Mouse (Mus musculus): Measurements from ENCODE around the gene Tmem81.

The Tmem81 gene

DNA sequence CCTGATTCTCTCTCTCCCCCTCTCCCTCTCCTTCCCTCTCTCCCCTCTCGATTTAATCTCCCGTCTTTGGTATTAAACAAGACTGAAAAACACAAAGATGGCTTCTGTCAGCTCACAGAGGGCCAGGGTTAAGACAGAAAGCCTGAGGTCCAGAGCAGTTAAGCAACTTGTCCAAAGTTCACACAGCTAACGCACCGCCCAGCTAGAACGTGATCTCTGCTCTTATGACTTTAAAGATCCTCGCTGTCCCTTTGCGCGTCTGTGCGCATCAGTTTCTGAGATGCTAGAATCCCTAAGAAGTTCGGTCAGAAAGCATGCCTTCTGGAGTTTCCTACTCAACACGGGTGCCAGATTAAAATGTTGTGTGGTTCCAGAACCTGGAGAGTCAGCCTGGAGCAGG, 13.7 kb downstream of the Tmem81 start:
- no peak for DNase-seq (ENCODE audit: extremely low spot score)

GRCm38 (mm10) chr1:132520764-132521163, 14.7 kb downstream of the Tmem81 start:
- peak; percentile 62 for DNase-seq (ENCODE audit: extremely low spot score)

DNA sequence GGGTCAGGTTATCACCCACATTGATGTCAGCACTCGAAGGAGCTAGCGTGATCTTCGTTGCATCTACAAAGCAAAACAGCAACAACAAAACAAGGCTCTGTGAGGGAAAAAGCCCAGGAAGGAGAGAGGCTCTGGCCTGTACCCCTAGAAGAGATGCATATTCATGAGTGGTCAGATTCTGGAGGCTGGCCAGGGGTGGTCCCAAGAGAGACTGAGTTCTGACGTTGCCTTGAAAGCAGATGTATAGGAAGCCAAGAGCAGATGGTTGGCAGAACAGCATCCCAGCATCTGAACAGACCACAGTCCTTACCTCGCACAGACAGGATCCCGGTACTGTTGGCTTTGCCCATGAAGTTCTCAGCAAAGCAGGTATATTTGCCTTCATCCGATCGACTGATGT, 17.0 kb downstream of the Tmem81 start:
- no peak for DNase-seq (ENCODE audit: extremely low spot score)

DNA sequence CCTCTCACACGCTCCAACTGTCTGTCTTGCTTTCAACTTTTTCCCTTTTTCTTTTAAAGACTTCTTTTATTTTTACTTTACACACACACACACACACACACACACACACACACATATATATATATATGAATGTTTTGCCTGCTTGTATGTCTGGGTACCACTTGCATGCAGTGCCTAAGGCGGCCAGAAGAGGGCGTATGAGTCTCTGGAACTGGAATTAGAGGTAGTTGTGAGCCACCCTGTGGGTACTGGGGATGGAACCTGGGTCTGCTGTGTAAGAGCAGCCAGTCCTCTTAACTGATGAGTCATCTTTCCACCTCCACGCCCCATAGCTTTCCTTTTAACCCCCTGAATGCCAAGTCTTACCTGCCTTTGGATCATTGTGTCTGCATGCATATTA, 17.9 kb downstream of the Tmem81 start:
- DNase-seq (ENCODE audit: extremely low spot score), result peak; percentile 33

- DNase-seq (ENCODE audit: extremely low spot score), result peak; percentile 83
These were observed 19.8 kb downstream of the Tmem81 start for GRCm38 (mm10) chr1:132525832-132526231.

GRCm38 (mm10) chr1:132528071-132528470, 22.0 kb downstream of the Tmem81 start:
- DNase-seq (ENCODE audit: extremely low spot score), result no peak

GRCm38 (mm10) chr1:132528647-132529334, 22.8 kb downstream of the Tmem81 start:
- no peak for DNase-seq (ENCODE audit: extremely low spot score)

- DNase-seq (ENCODE audit: extremely low spot score), result peak; percentile 28
These were observed 24.7 kb downstream of the Tmem81 start for GRCm38 (mm10) chr1:132530631-132531191.

GRCm38 (mm10) chr1:132532521-132532920, 26.5 kb downstream of the Tmem81 start:
- DNase-seq (ENCODE audit: extremely low spot score), result no peak

DNA sequence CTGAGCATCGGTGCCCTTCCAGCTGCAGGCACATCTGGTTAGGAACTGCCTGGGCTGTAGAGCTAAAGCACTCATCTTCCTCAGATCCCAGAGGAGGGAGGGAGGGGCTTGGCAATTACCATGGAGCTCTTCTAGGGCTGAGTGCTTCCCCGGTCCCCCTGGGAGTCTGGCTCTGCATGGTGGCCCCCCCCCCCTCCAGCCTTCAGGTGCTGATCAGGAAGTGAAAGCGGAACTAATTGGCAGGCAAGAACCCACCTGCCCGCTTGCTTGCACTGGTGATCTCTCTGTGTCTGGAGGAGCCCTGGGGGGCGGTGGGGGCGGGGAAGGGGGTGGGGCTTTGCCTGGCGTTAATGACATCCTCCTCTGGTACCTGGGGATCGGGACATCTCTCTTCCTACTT, 27.8 kb downstream of the Tmem81 start:
- DNase-seq (ENCODE audit: extremely low spot score), result no peak

DNA sequence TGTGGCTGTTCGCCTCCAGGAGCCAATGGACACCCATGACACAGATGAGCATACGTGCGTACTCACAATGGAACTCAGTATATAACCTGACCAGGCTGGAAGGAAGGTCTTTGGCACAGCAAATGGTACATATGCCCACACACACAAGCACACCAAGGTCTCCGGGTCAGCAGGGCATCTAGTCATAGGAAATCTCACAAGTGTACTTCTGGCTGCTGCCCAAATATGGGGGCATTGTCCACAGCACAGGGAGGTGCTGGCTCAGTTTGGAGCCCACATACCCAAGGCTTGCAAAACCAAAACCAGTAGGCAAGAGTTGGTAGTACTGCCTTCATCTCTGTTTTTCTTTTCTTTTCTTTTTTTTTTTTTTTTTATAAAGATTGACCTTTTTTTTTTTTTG, 29.5 kb downstream of the Tmem81 start:
- DNase-seq (ENCODE audit: extremely low spot score), result no peak

DNA sequence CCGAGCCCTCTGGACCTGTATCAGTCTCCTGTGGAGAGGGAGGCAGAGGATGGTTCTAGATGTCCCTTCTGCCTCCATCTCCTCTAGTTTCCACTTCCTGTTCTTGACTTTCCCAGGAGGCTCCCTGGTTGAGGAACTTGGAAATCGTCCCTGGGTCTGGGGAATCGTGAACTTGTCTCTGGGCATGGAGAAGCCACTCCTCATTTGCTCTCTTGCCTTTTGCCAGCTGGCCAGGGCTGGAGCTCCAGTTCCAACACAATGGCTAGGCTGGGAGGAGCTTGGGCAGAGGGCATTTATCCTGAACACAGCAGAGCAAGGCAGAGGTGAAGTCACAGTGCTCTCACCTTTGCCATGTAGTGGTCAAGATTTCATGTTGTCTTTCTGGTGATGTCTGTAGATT, 30.4 kb downstream of the Tmem81 start:
- no peak for DNase-seq (ENCODE audit: extremely low spot score)

GRCm38 (mm10) chr1:132537736-132538135, 31.7 kb downstream of the Tmem81 start:
- no peak for DNase-seq (ENCODE audit: extremely low spot score)

GRCm38 (mm10) chr1:132540701-132541100, 34.7 kb downstream of the Tmem81 start:
- DNase-seq (ENCODE audit: extremely low spot score), result no peak

GRCm38 (mm10) chr1:132541171-132541823, 35.3 kb downstream of the Tmem81 start:
- peak; percentile 71 for DNase-seq (ENCODE audit: extremely low spot score)

- DNase-seq (ENCODE audit: extremely low spot score), result no peak
These were observed 36.0 kb downstream of the Tmem81 start for GRCm38 (mm10) chr1:132541824-132542599.

DNA sequence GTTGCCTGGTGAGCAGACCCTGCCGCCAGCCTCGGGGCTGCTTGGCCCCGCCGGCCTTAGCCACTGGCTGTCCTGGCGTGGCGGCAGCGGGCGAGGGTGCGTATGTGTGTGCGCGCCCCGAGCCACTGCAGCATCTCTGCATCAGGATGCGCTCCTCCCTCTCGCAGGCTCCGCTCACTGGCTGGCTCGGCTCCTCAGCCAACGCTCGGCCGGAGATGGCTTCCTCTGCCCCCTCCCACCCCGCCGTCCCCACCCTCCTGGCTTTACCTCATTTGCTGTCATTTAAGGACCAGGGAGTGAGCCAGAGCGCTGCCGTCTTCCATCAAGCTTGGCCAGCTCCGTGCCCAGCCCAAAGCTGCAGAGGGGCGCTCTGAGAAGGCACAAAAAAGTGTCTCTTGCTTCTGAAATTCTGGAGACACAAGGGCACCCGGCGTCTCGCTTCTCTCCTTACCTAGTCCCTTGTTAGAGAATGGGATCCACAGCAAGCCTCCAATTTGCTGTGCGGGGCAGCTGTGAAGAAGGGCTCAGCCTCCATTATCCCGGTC, 36.8 kb downstream of the Tmem81 start, which contains the start of gene Cntn2:
Cntn2 (minus strand) TSS at position 495 of the 545 bp plus-strand sequence.
- DNase-seq (ENCODE audit: extremely low spot score), result peak; percentile 54

GRCm38 (mm10) chr1:132543789-132544188, 37.8 kb downstream of the Tmem81 start:
- no peak for DNase-seq (ENCODE audit: extremely low spot score)

- DNase-seq (ENCODE audit: extremely low spot score), result peak; percentile 54
These were observed 52.0 kb downstream of the Tmem81 start for GRCm38 (mm10) chr1:132557901-132558631.
